Mouse (Mus musculus) heart, postnatal 0 days (tissue): Measurements from ENCODE around the gene Tmem132a.

Experiments used
- CTCF ChIP-seq: IDR thresholded peaks from 2 replicates; pipeline ENCODE4 v1.5.1; 2016; ENCODE audit warnings: antibody characterized with exemption, control low read depth, low read depth
- EP300 ChIP-seq: IDR thresholded peaks from 2 replicates; pipeline ENCODE4 v1.6.1; 2016; ENCODE audit warnings: antibody characterized with exemption, low read depth

GRCm38 (mm10) chr19:10914870-10915269, 45.1 kb upstream of the Tmem132a start:
- TF ChIP-seq EP300 (no peak), CTCF (no peak)
